Mouse (Mus musculus) liver, adult 2 months (tissue): ENCODE data around the gene St3gal6.

Source experiments
- CTCF ChIP-seq: fragments of 200-500 bp; IDR thresholded peaks from 2 replicates; pipeline ENCODE4 v1.5.1; 2011; ENCODE audit warnings: low read depth, low read length, control low read depth
- POLR2A ChIP-seq: fragments of 200-500 bp; IDR thresholded peaks from 2 replicates; pipeline ENCODE4 v1.6.1; 2011; ENCODE audit warnings: low read length, control low read depth; ENCODE audit not compliant: insufficient read depth; ENCODE audit errors: extremely low read depth

DNA sequence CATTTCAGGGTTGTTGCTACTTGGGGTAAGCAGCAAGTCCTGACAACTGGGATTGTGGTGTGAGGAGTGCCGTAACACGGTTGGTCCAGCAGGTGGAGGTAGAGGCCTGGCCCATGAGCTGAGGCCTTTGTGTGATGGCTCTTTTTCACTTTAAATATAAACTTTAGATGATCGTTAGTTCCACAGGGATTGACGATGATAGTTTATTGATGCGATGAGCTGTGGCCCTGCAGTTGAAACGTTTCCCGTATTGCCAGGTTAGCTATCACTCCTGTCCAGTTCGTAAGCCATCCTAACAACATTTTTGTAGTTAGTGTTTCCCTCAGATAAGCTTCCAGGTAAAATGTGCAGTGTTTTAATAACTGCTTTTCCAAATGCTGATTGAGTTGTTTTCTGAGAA, 69.4 kb downstream of the St3gal6 start:
- TF ChIP-seq CTCF (peak; percentile 98), POLR2A (no peak)
